Mouse (Mus musculus): ENCODE data around the gene Catsper4. TPM values are rescaled to one million over a fixed set of nuclear protein-coding genes. Genes with fewer than 3 reads are reported as not detected.

Gene Catsper4
- polyA plus RNA-seq, 1 experiment from 2014 or later = not detected

DNA sequence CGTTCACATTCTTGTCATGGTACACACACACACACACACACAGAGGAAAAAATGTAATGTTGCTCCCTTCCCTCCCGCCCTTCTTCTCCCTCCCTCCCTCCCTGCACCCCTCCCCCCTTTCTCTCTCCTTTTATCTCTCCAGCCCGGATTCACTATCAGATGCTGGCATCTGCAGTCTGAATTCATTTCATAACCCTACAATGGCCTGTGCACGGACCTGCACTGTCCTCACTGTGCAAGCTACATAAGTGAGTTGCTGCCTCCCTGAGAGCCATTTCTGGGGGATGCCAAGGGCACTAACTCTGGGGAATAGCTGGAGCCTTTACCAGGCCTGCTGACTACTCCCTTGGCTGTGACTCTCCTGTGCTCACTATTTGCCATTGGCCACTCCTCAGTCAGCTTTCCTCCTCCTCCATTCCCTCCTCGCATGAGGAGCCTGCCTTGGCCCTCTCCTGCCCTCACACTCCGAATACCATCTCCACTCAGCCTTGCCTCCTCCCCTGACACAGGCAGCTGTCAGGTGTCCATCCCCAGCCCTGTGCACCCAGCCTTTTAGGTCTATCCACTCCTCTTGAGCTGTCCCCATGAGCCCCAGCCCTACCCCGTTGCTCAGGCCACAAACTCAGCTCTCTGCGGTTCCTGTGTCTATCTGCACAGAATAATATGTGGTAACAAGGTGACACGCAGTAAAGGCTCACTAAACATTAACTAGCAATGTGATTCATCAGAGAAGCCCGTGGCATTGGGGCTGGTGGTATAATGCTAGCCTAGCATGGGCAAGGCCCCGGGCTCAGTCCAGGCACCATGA is 4.2 kb downstream of the Catsper4 start:
- Histone ChIP-seq H3K27me3 (ENCODE audit: control insufficient read depth, insufficient read depth, low read length) (no peaks in the 10 kb centered on the region), H3K9ac (ENCODE audit: low read length) (no peak overlapping the region), H3K36me3 (ENCODE audit: control insufficient read depth, insufficient read depth, low read length) (no peaks in the 10 kb centered on the region), H3K27ac (ENCODE audit: low read depth, low read length) (no peak overlapping the region), H3K4me1 (replicated peaks; ENCODE audit: control insufficient read depth, insufficient read depth, low read length) (no peaks in the 10 kb centered on the region), H3K4me2 (ENCODE audit: low read depth, low read length, severe bottlenecking) (no peak overlapping the region), H3K4me3 (ENCODE audit: low read depth, low read length) (no peak overlapping the region), H3K9me3 (ENCODE audit: control insufficient read depth, low read length) (no peaks in the 10 kb centered on the region)
- ATAC-seq (replicated peaks; ENCODE audit: low FRiP score) = no peak
- no peak for DNase-seq (ENCODE audit: low spot score)
- WGBS = 78% methylated on average over 11 of the region's 11 CpGs

DNA sequence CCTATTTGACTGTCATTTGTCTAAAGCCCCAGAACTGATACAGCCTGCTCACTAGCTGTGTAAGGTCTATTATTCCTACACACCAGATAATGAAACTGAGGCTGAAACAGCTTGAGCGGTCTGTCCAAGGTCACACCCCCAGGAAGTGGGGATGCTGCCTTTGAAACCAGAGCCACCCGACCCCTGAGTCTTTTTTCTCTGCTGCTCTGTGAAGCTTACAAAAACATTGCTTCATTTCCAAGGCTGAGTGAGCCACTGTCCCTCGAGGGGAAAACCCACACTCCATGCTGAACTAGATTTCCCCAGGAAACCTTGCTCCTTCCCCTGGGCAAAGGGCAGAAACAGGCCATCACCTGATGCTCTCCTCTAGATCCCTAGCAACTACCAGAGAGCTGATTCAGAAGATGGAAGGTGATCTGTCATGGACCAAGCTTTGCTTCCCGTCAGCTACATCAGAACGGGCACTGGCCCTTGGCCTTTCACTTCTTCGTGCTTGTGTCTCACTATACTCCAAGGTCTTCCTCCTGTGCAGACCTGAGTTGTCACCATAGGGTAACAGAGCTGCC is 20.6 kb downstream of the Catsper4 start:
- H3K27ac ChIP-seq (ENCODE audit: low read depth, low read length) = no peak overlapping the region
- no peak for DNase-seq (ENCODE audit: low spot score)
- H3K9ac ChIP-seq (ENCODE audit: low read length) = no peak overlapping the region
- no peaks in the 10 kb centered on the region for H3K9me3 ChIP-seq (ENCODE audit: control insufficient read depth, low read length)
- WGBS = 72% methylated on average over 6 of the region's 6 CpGs
- no peaks in the 10 kb centered on the region for H3K4me1 ChIP-seq (replicated peaks; ENCODE audit: control insufficient read depth, insufficient read depth, low read length)
- no peaks in the 10 kb centered on the region for H3K27me3 ChIP-seq (ENCODE audit: control insufficient read depth, insufficient read depth, low read length)
- ATAC-seq (replicated peaks; ENCODE audit: low FRiP score) = no peak
- no peak overlapping the region for H3K4me2 ChIP-seq (ENCODE audit: low read depth, low read length, severe bottlenecking)
- H3K36me3 ChIP-seq (ENCODE audit: control insufficient read depth, insufficient read depth, low read length) = no peaks in the 10 kb centered on the region
- H3K4me3 ChIP-seq (ENCODE audit: low read depth, low read length) = no peak overlapping the region

DNA sequence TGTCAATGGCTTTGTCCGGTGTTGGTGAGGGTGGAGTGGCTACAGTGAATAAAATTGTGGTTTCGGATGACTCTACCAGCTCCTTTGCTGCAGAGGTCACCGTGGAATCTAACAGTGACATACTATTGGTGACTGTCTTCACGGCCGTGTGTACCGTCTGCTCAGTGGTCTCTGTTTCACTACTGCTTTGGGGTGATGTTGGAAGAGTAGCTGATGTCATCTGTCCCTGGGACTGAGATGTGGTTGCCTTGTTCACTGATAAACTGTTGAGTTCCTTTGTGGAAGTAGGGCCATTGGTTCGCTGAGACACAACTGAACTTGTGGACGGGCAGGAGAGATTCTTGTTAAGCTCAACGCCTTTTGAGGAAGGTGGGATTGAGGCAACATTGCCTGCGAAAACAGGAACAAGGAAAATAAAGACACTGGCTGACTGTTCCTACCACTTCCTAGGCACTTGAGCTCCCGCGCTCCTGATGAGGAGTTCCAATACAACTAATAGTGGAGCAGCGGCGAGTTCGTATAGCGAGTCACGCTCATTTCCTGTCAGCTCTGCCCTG is 23.8 kb downstream of the Catsper4 start:
- WGBS = 88% methylated on average over 17 of the region's 17 CpGs
- Histone ChIP-seq H3K4me1 (replicated peaks; ENCODE audit: control insufficient read depth, insufficient read depth, low read length) (no peaks in the 10 kb centered on the region), H3K9ac (ENCODE audit: low read length) (no peak overlapping the region), H3K27ac (ENCODE audit: low read depth, low read length) (no peak overlapping the region), H3K4me2 (ENCODE audit: low read depth, low read length, severe bottlenecking) (no peak overlapping the region), H3K36me3 (ENCODE audit: control insufficient read depth, insufficient read depth, low read length) (no peaks in the 10 kb centered on the region), H3K27me3 (ENCODE audit: control insufficient read depth, insufficient read depth, low read length) (no peaks in the 10 kb centered on the region), H3K9me3 (ENCODE audit: control insufficient read depth, low read length) (no peaks in the 10 kb centered on the region), H3K4me3 (ENCODE audit: low read depth, low read length) (no peak overlapping the region)
- no peak for DNase-seq (ENCODE audit: low spot score)
- no peak for ATAC-seq (replicated peaks; ENCODE audit: low FRiP score)

DNA sequence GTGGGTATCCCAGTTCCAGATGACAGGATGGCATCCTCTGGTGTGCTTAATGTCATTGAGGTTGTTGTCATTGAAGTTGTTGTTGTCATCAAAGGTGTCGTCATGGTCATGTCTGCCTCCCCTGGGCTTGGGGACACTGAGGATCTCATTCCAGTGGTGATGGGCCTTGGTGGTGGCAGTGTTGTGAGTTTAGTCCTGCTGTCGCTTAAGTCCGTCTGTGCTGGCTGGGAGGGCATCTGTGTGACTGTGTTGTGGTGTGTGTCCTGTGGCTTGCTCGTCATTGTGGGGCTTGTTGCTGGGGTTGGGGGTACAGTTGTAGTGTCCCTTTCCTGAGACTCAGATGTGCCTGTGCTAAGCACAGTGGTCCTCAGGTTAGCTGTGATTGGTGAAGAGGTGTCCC is 24.3 kb downstream of the Catsper4 start, which contains the start of gene Gm7534:
TSS of gene Gm7534 (minus strand) at position 101 of the 400 bp plus-strand sequence.
- Histone ChIP-seq H3K27me3 (ENCODE audit: control insufficient read depth, insufficient read depth, low read length) (no peaks in the 10 kb centered on the region), H3K4me3 (ENCODE audit: low read depth, low read length) (no peak within 1 kb of the TSS), H3K4me2 (ENCODE audit: low read depth, low read length, severe bottlenecking) (no peak within 1 kb of the TSS), H3K27ac (ENCODE audit: low read depth, low read length) (no peak within 1 kb of the TSS), H3K36me3 (ENCODE audit: control insufficient read depth, insufficient read depth, low read length) (no peaks in the 10 kb centered on the region), H3K9me3 (ENCODE audit: control insufficient read depth, low read length) (no peaks in the 10 kb centered on the region), H3K9ac (ENCODE audit: low read length) (no peak within 1 kb of the TSS), H3K4me1 (replicated peaks; ENCODE audit: control insufficient read depth, insufficient read depth, low read length) (no peaks in the 10 kb centered on the region)
- no peak for ATAC-seq (replicated peaks; ENCODE audit: low FRiP score)
- WGBS = 95% methylated on average over 4 of the region's 4 CpGs
- no peak for DNase-seq (ENCODE audit: low spot score)

DNA sequence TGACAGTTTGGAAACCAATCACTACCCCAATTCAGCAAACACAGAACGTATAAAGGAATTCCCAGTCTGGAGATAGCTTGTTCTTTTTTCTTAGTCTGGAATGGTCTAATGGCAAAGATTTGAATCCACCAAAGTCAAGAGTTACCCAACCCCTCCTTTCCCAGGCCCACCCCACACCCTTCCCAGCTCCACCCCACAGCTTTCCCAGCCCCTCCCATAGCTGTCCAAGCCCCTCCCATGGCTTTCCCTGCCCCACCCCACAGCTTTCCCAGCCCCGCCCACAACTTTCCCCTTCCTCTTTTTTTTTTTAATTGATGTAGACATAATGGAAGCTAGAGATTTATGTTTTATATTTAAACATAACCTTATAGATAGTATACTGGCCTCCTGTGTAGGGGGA is 27.8 kb downstream of the Catsper4 start:
- ATAC-seq (replicated peaks; ENCODE audit: low FRiP score) = no peak
- 74% methylated on average over 2 of the region's 2 CpGs for WGBS
- no peaks in the 10 kb centered on the region for H3K36me3 ChIP-seq (ENCODE audit: control insufficient read depth, insufficient read depth, low read length)
- DNase-seq (ENCODE audit: low spot score) = peak; percentile 22
- no peak overlapping the region for H3K4me3 ChIP-seq (ENCODE audit: low read depth, low read length)
- H3K9ac ChIP-seq (ENCODE audit: low read length) = no peak overlapping the region
- no peaks in the 10 kb centered on the region for H3K9me3 ChIP-seq (ENCODE audit: control insufficient read depth, low read length)
- H3K4me1 ChIP-seq (replicated peaks; ENCODE audit: control insufficient read depth, insufficient read depth, low read length) = no peaks in the 10 kb centered on the region
- H3K27me3 ChIP-seq (ENCODE audit: control insufficient read depth, insufficient read depth, low read length) = no peaks in the 10 kb centered on the region
- no peak overlapping the region for H3K27ac ChIP-seq (ENCODE audit: low read depth, low read length)
- H3K4me2 ChIP-seq (ENCODE audit: low read depth, low read length, severe bottlenecking) = no peak overlapping the region

DNA sequence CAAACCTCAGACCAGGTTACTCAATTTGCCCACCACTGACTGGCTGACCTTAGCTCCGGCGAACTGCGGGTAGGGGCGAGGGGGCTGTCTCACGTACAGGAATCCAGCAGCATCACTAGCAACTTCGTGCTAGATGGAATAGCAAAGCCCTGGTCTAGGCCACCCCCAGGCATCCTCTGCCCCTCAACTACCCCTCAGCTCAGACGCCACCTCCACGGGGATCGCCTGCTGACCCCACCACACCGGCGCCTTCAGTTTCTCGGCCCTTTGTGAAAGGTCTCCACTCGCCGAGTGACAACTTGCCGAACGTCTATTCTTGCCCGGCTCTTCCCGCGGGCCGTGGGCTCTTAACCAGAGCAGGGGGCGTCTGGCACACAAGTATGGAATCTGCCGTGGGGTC is 40.9 kb downstream of the Catsper4 start:
- Histone ChIP-seq H3K36me3 (ENCODE audit: control insufficient read depth, insufficient read depth, low read length) (no peaks in the 10 kb centered on the region), H3K9me3 (ENCODE audit: control insufficient read depth, low read length) (no peaks in the 10 kb centered on the region), H3K27ac (ENCODE audit: low read depth, low read length) (peak overlapping the region; percentile 58; the same call in 1 of the 2 replicates), H3K9ac (ENCODE audit: low read length) (peak overlapping the region; percentile 83), H3K4me1 (replicated peaks; ENCODE audit: control insufficient read depth, insufficient read depth, low read length) (peaks cover 3% of the 10 kb centered on the region; the same call in 1 of the 2 replicates), H3K4me3 (ENCODE audit: low read depth, low read length) (peak overlapping the region; percentile 64), H3K4me2 (ENCODE audit: low read depth, low read length, severe bottlenecking) (peak overlapping the region; percentile 63), H3K27me3 (ENCODE audit: control insufficient read depth, insufficient read depth, low read length) (no peaks in the 10 kb centered on the region)
- ATAC-seq (replicated peaks; ENCODE audit: low FRiP score) (no peak), DNase-seq (ENCODE audit: low spot score) (no peak)
- under 1% methylated on average over 22 of the region's 22 CpGs for WGBS

DNA sequence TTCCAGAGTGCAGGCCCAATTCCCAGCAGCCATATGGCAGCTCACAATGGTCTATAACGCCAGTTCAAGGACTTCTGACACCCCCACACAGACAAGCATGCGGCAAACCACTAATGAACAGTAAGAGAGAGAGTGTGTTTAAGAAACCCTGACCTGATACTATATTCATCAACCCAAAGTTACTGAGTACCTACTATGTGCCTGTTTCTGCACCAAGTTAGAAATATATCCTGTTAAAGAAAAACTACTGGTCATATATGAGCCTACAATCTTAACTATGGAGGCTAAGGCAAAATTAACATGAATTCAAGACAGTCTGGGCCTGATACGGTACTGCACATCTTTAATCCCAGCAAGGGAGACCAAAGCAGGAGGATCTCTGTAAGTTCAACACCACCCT is 41.6 kb downstream of the Catsper4 start:
- Histone ChIP-seq H3K9ac (ENCODE audit: low read length) (peak overlapping the region; percentile 83; the same call in 1 of the 2 replicates), H3K27me3 (ENCODE audit: control insufficient read depth, insufficient read depth, low read length) (no peaks in the 10 kb centered on the region), H3K9me3 (ENCODE audit: control insufficient read depth, low read length) (no peaks in the 10 kb centered on the region), H3K4me3 (ENCODE audit: low read depth, low read length) (peak overlapping the region; percentile 64), H3K4me1 (replicated peaks; ENCODE audit: control insufficient read depth, insufficient read depth, low read length) (peaks cover 3% of the 10 kb centered on the region; the same call in 1 of the 2 replicates), H3K4me2 (ENCODE audit: low read depth, low read length, severe bottlenecking) (peak overlapping the region; percentile 63), H3K36me3 (ENCODE audit: control insufficient read depth, insufficient read depth, low read length) (no peaks in the 10 kb centered on the region), H3K27ac (ENCODE audit: low read depth, low read length) (no peak overlapping the region)
- WGBS = 82% methylated on average over 3 of the region's 3 CpGs
- peak; percentile 37 for DNase-seq (ENCODE audit: low spot score)
- no peak for ATAC-seq (replicated peaks; ENCODE audit: low FRiP score)

DNA sequence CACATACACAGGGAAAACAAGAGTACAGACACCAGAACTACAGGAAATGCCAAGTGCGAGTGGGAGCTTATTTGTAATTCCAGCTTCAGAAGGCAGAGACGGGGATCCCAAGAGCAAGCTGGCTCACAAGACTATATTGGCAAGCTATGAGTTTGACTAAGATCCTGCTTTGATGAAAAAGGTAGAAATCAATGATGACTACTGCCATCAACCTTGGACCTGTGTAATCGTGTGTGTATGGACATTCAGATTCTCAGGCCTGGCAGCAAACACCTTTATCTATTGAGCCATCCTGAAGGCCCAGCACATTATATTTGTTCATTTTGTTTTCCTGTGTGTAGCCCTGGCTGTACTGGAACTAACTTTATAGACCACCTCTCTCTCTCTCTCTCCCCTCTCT is 43.5 kb downstream of the Catsper4 start:
- H3K4me3 ChIP-seq (ENCODE audit: low read depth, low read length) = no peak overlapping the region
- no peaks in the 10 kb centered on the region for H3K27me3 ChIP-seq (ENCODE audit: control insufficient read depth, insufficient read depth, low read length)
- H3K36me3 ChIP-seq (ENCODE audit: control insufficient read depth, insufficient read depth, low read length) = no peaks in the 10 kb centered on the region
- H3K4me2 ChIP-seq (ENCODE audit: low read depth, low read length, severe bottlenecking) = no peak overlapping the region
- WGBS = 91% methylated on average over 3 of the region's 3 CpGs
- no peaks in the 10 kb centered on the region for H3K9me3 ChIP-seq (ENCODE audit: control insufficient read depth, low read length)
- H3K27ac ChIP-seq (ENCODE audit: low read depth, low read length) = no peak overlapping the region
- H3K9ac ChIP-seq (ENCODE audit: low read length) = no peak overlapping the region
- H3K4me1 ChIP-seq (replicated peaks; ENCODE audit: control insufficient read depth, insufficient read depth, low read length) = peaks cover 3% of the 10 kb centered on the region; the same call in 1 of the 2 replicates
- ATAC-seq (replicated peaks; ENCODE audit: low FRiP score) = no peak
- peak; percentile 20 for DNase-seq (ENCODE audit: low spot score)
